Mouse (Mus musculus) liver, embryonic 14.5 days (tissue): ENCODE measurements at regions not wholly inside any gene's neighbourhood (a gene's known extent, or its start where the extent isn't known, plus 50 kb on each side); places are given as distances from the start of the nearest gene placed in this dataset.

Source experiments
- CTCF ChIP-seq: IDR thresholded peaks from 2 replicates; pipeline ENCODE4 v1.5.1; 2016; ENCODE audit warnings: antibody characterized with exemption, low read depth, control low read depth
- EP300 ChIP-seq: IDR thresholded peaks from 2 replicates; pipeline ENCODE4 v1.6.1; 2016; ENCODE audit warnings: antibody characterized with exemption, low read depth

- TF ChIP-seq CTCF (no peak), EP300 (no peak)
Observed at GRCm38 (mm10) chr8:49136503-49137044, 292.8 kb upstream of the Tenm3 start.
